Mouse (Mus musculus): Measurements from ENCODE around the gene Gm7951.
"Not testable (repeated sequence)": the region's sequence is repeated elsewhere in the genome, so short reads cannot be mapped to it uniquely, and the experiment has no call there.

The Gm7951 gene

GRCm38 (mm10) chr14:42117269-42117668, at the start of gene Gm7951:
Gene Gm7951 (minus strand): TSS chr14:42117369.
- DNase-seq (ENCODE audit: low read depth in 2 of 2, low spot score in 2 of 2): not testable (repeated sequence)

DNA sequence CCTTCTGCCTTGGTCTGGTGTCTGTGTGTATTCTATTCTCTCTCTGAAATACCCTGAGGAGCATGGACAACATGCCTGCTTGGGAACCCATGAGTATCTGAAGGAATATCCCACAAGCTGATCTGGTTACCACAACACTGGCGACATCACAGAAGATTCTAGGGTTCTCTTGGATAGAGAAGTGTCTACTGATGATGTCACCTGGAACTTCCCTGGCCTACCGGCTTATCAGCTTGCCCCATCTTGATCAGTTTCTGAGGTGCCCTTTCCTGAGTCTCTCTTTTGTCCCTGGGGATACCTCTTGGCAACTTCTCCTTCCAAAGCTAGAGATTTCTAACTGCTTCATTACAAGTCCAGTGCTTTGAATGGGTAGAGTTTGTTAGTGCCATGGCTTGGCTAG, 45.4 kb upstream of the Gm7951 start, which contains the start of gene Gm17027:
Gene Gm17027, minus strand, starts transcription at position 101 of the 400 bp plus-strand sequence.
- not testable (repeated sequence) for DNase-seq (ENCODE audit: low read depth in 2 of 2, low spot score in 2 of 2)

GRCm38 (mm10) chr14:42134571-42134970, 17.4 kb upstream of the Gm7951 start:
- not testable (repeated sequence) for DNase-seq (ENCODE audit: low read depth in 2 of 2, low spot score in 2 of 2)

- DNase-seq (ENCODE audit: low read depth in 2 of 2, low spot score in 2 of 2): not testable (repeated sequence)
Measured at GRCm38 (mm10) chr14:42133806-42134205, 16.6 kb upstream of the Gm7951 start.
